Mouse (Mus musculus): Measurements from ENCODE around the gene Eefsec. TPM values are rescaled to one million over a fixed set of nuclear protein-coding genes. Genes with fewer than 3 reads are reported as not detected.

Gene Eefsec
- polyA plus RNA-seq (2014; fragmentation: Illumina TruSeq; extraction: RNeasy Lipid Tissue Mini Kit (QIAGEN cat#74804); ENCODE audit: low read depth, low replicate concordance), result 0.63 TPM

DNA sequence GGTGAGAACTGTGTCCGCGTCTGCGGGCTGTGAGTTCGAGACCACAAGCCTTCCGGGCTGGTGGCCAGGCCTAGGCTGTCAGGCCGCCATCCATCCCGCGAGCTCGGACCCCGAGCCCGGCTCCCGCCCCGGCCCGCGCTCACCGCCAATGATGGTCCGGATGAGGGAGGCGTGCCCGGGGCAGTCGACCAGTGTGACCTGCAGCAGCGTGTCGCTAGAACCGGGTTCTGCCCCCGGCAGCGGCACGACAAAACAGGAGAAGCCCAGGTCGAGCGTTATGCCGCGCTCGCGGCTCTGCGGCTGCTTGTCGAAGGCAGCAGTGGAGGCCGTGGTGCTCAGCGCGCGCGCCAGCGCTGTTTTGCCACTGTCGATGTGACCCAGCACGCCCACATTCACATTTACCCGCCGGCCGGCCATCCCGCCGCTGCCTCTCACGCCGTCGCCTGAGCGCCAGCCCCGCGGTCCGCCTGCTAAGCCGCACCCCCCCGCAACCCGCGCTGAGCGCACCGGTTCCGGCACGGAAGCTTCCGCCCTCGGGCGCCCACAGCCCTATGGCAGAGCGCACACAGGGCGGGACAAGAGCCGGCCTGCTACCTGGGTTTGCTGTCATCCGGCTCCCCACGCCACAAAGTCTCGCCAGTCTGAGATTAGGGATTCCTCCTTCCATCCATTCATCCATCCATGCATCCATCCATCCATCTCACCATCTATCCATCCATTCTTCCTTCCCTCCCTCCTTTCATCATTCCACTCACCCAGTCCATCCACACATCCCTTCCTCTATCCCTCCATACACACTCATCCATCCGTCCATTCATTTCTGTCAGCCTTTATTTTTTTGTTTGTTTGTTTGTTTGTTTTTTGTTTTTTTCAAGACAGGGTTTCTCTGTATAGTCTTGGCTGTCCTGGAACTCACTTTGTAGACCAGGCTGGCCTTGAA is at the start of gene Eefsec:
TSS of gene Eefsec (minus strand) at position 477 of the 940 bp plus-strand sequence.

DNA sequence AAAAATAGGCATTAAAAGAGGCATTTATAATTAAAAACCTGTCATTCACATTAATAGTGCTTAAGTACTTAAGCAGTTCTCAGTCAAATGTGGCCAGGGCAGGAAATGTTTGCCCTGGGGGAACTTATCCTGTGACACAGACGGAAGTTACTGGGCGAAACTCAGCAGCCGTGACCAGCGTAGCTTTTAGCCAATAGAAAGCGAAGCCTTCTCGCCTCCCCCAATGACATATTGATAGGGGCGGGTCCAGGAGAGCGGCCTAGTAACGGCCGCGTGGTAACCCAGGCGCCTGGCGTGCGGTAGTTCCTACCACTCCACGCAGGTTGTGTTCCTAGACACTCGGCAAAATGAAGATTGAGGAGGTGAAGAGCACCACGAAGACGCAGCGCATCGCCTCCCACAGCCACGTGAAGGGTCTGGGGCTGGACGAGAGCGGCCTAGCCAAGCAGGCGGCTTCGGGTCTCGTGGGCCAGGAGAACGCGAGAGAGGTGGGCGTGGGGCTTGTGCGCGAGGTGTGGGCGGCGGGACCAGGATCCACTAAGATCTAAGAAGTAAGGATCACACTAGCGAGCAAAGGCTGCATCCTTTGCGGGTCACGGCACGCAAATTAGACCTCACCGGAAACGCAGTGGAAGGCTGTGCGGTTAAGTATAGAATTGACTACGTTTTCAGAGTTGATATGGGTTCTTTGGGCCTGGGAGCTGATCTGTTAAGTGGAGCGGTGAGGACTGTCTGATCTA is 19.0 kb upstream of the Eefsec start, which contains the start of gene Ruvbl1:
TSS of gene Ruvbl1 (plus strand) at position 229 of the 740 bp plus-strand sequence.

DNA sequence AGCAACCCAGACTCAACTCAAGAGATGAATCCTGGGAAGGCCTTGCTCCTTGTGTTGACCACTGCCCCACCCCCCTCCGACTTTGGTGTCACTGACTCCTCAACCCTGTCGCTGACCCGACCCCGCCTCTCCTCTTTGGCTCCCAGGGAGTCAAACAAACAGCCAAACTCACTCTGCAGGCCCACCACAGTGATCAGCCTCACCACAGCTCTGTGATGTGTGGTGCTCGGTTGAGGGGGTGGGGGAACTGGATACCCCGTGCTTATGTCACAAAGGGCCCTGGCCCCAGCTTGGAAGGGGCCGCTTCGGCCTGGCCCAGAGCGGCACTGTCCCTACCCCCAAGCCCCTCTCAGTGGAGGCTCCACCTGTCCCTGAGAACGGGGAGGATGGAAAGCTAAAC is 224.4 kb downstream of the Eefsec start, which contains the start of gene Dnajb8:
TSS of gene Dnajb8 (plus strand) at position 301 of the 400 bp plus-strand sequence.

Other genes with a start within 250 kb of the Eefsec start
- not detected for gene Dnajb8, start 224.3 kb downstream of the Eefsec start, polyA plus RNA-seq (2014; fragmentation: Illumina TruSeq; extraction: RNeasy Lipid Tissue Mini Kit (QIAGEN cat#74804); ENCODE audit: low read depth, low replicate concordance)
- gene Ruvbl1, start 18.9 kb upstream of the Eefsec start, polyA plus RNA-seq (2014; fragmentation: Illumina TruSeq; extraction: RNeasy Lipid Tissue Mini Kit (QIAGEN cat#74804); ENCODE audit: low read depth, low replicate concordance), result 5.5 TPM
- gene Sec61a1, start 72.4 kb upstream of the Eefsec start, polyA plus RNA-seq (2014; fragmentation: Illumina TruSeq; extraction: RNeasy Lipid Tissue Mini Kit (QIAGEN cat#74804); ENCODE audit: low read depth, low replicate concordance), result 207 TPM
- 0.54 TPM for gene Kbtbd12, start 191.4 kb upstream of the Eefsec start, polyA plus RNA-seq (2014; fragmentation: Illumina TruSeq; extraction: RNeasy Lipid Tissue Mini Kit (QIAGEN cat#74804); ENCODE audit: low read depth, low replicate concordance)